Mouse (Mus musculus) MEL (cell line): ENCODE results near the gene Sox6. TPM values are rescaled to one million over a fixed set of nuclear protein-coding genes. Genes with fewer than 3 reads are reported as not detected.

Experiments
- DNase-seq: peaks from one replicate; pipeline ENCODE4 v3.0.0; 2011; ENCODE audit warnings: low read depth, low spot score
- H3K27ac ChIP-seq: 2 replicates; pipeline ENCODE4 v1.5.1; 2012; ENCODE audit warnings: low read depth, mild to moderate bottlenecking, control low read depth, low read length, moderate library complexity; ENCODE audit not compliant: control insufficient read depth
- H3K27me3 ChIP-seq, 2 experiments: fragments of 150-350 bp in 1 of 2; sonication (generic) in 1 of 2; 2 replicates each; pipeline ENCODE4 v1.6.1; 2012; ENCODE audit warnings: low read length in 2 of 2, mild to moderate bottlenecking in 2 of 2, improper control_type of control experiment in 1 of 2, moderate library complexity in 1 of 2; ENCODE audit not compliant: insufficient read depth in 2 of 2, control insufficient read depth in 1 of 2
- H3K36me3 ChIP-seq, 2 experiments: 2 replicates each; pipeline ENCODE4 v1.6.1; 2012 to 2014; ENCODE audit warnings: low read length in 2 of 2, improper control_type of control experiment in 1 of 2, inconsistent platforms in 1 of 2, mild to moderate bottlenecking in 1 of 2; ENCODE audit not compliant: insufficient read depth in 2 of 2, control insufficient read depth in 1 of 2
- H3K4me1 ChIP-seq, 2 experiments: fragments of 150-350 bp in 1 of 2; sonication (generic) in 1 of 2; 2 replicates each; pipeline ENCODE4 v1.6.1; 2012; ENCODE audit warnings: low read length in 2 of 2, improper control_type of control experiment in 1 of 2, mild to moderate bottlenecking in 1 of 2; ENCODE audit not compliant: insufficient read depth in 2 of 2, control insufficient read depth in 1 of 2
- H3K4me3 ChIP-seq, 2 experiments: fragments of 150-350 bp in 1 of 2; sonication (generic) in 1 of 2; 2 replicates each; pipeline ENCODE4 v1.5.1; 2012; ENCODE audit warnings: low read depth in 2 of 2, low read length in 2 of 2, mild to moderate bottlenecking in 2 of 2, moderate library complexity in 2 of 2, control low read depth in 1 of 2, improper control_type of control experiment in 1 of 2; ENCODE audit not compliant: control insufficient read depth in 1 of 2, insufficient read depth in 1 of 2
- H3K79me2 ChIP-seq: 2 replicates; pipeline ENCODE4 v1.6.1; 2012; ENCODE audit warnings: mild to moderate bottlenecking, low read length, moderate library complexity; ENCODE audit not compliant: control insufficient read depth, poor library complexity, insufficient read depth
- H3K9ac ChIP-seq: 2 replicates; pipeline ENCODE4 v1.6.1; 2012; ENCODE audit warnings: low read depth, mild to moderate bottlenecking, control low read depth, low read length, moderate library complexity; ENCODE audit not compliant: control insufficient read depth, poor library complexity, severe bottlenecking
- H3K9me3 ChIP-seq: fragments of 150-350 bp; sonication (generic); replicated peaks from 2 replicates; pipeline ENCODE4 v1.6.1; 2012; ENCODE audit warnings: mild to moderate bottlenecking, low read length, improper control_type of control experiment, moderate library complexity; ENCODE audit not compliant: insufficient read depth
- BHLHE40 ChIP-seq: IDR thresholded peaks from 2 replicates; pipeline ENCODE4 v1.6.1; 2012; ENCODE audit warnings: low read depth, mild to moderate bottlenecking, inconsistent platforms, low read length, improper control_type of control experiment, borderline replicate concordance
- CHD2 ChIP-seq: IDR thresholded peaks from 2 replicates; pipeline ENCODE4 v1.6.1; 2011; ENCODE audit warnings: low read length, improper control_type of control experiment
- E2F4 ChIP-seq: IDR thresholded peaks from 2 replicates; pipeline ENCODE4 v1.6.1; 2011; ENCODE audit warnings: low read depth, low read length, improper control_type of control experiment, borderline replicate concordance
- ELF1 ChIP-seq: IDR thresholded peaks from 2 replicates; pipeline ENCODE4 v1.6.1; 2014; ENCODE audit warnings: low read depth, mild to moderate bottlenecking, inconsistent platforms, low read length, improper control_type of control experiment, moderate library complexity
- ETS1 ChIP-seq: IDR thresholded peaks from 2 replicates; pipeline ENCODE4 v1.6.1; 2012; ENCODE audit warnings: low read depth, mild to moderate bottlenecking, inconsistent platforms, low read length, improper control_type of control experiment, moderate library complexity
- GABPA ChIP-seq: IDR thresholded peaks from 2 replicates; pipeline ENCODE4 v1.6.1; 2012; ENCODE audit warnings: low read depth, mild to moderate bottlenecking, inconsistent platforms, low read length, improper control_type of control experiment, moderate library complexity
- GATA1 ChIP-seq: IDR thresholded peaks from 2 replicates; pipeline ENCODE4 v1.6.1; 2011; ENCODE audit warnings: low read depth, low read length, improper control_type of control experiment
- KAT2A ChIP-seq: conservative IDR thresholded peaks from 2 replicates; pipeline ENCODE4 v1.6.1; 2012; ENCODE audit warnings: low read depth, low read length, improper control_type of control experiment, inconsistent platforms
- MAZ ChIP-seq: IDR thresholded peaks from 2 replicates; pipeline ENCODE4 v1.6.1; 2012; ENCODE audit warnings: low read depth, mild to moderate bottlenecking, inconsistent platforms, low read length, improper control_type of control experiment
- MEF2A ChIP-seq: IDR thresholded peaks from 2 replicates; pipeline ENCODE4 v1.6.1; 2014; ENCODE audit warnings: low read depth, mild to moderate bottlenecking, inconsistent platforms, low read length, improper control_type of control experiment; ENCODE audit not compliant: poor library complexity, insufficient replicate concordance, severe bottlenecking; ENCODE audit errors: extremely low read depth
- NELFE ChIP-seq: IDR thresholded peaks from 2 replicates; pipeline ENCODE4 v1.6.1; 2011; ENCODE audit warnings: low read depth, low read length, improper control_type of control experiment
- NRF1 ChIP-seq: IDR thresholded peaks from 2 replicates; pipeline ENCODE4 v1.6.1; 2014; ENCODE audit warnings: low read depth, mild to moderate bottlenecking, inconsistent platforms, low read length, improper control_type of control experiment, moderate library complexity; ENCODE audit not compliant: poor library complexity, insufficient read depth, severe bottlenecking
- POLR2A ChIP-seq, 2 experiments: IDR thresholded peaks; 2 replicates each; pipeline ENCODE4 v1.6.1; 2011 to 2012; ENCODE audit warnings: low read length in 2 of 2, mild to moderate bottlenecking in 2 of 2, control low read depth in 1 of 2, improper control_type of control experiment in 1 of 2, low read depth in 1 of 2, moderate library complexity in 1 of 2; ENCODE audit not compliant: control insufficient read depth in 1 of 2, insufficient read depth in 1 of 2, poor library complexity in 1 of 2
- POLR2AphosphoS2 ChIP-seq: IDR thresholded peaks from 2 replicates; pipeline ENCODE4 v1.6.1; 2011; ENCODE audit warnings: low read length, improper control_type of control experiment
- POLR2AphosphoS5 ChIP-seq: IDR thresholded peaks from 2 replicates; pipeline ENCODE4 v1.6.1; 2012; ENCODE audit warnings: low read depth, borderline replicate concordance, mild to moderate bottlenecking, inconsistent platforms, low read length, moderate library complexity, mixed read lengths
- SIN3A ChIP-seq: IDR thresholded peaks from 2 replicates; pipeline ENCODE4 v1.6.1; 2012; ENCODE audit warnings: low read length, improper control_type of control experiment, inconsistent platforms
- SMC3 ChIP-seq: IDR thresholded peaks from 2 replicates; pipeline ENCODE4 v1.6.1; 2011; ENCODE audit warnings: low read depth, low read length, improper control_type of control experiment
- TCF12 ChIP-seq: IDR thresholded peaks from 2 replicates; pipeline ENCODE4 v1.6.1; 2014; ENCODE audit warnings: low read depth, mild to moderate bottlenecking, inconsistent platforms, low read length, improper control_type of control experiment, moderate library complexity
- USF2 ChIP-seq, 2 experiments: IDR thresholded peaks; 2 replicates each; pipeline ENCODE4 v1.6.1; 2011 to 2012; ENCODE audit warnings: improper control_type of control experiment in 2 of 2, low read length in 2 of 2, borderline replicate concordance in 1 of 2, inconsistent platforms in 1 of 2, low read depth in 1 of 2, mild to moderate bottlenecking in 1 of 2; ENCODE audit not compliant: insufficient read depth in 1 of 2
- ZMIZ1 ChIP-seq: IDR thresholded peaks from 2 replicates; pipeline ENCODE4 v1.6.1; 2012; ENCODE audit warnings: low read depth, mild to moderate bottlenecking, inconsistent platforms, low read length, improper control_type of control experiment, moderate library complexity
- polyA plus RNA-seq, 2 experiments: library from polyadenylated mRNA; stranded (reverse) in 1 of 2; unstranded in 1 of 2; fragments of >175 nt in 1 of 2; fragments of >200 nt in 1 of 2; gene quantifications; 2 replicates each; pipeline versions ENCODE4 v1.2.1 to v1.2.4; 2012; ENCODE audit warnings: low replicate concordance in 2 of 2, low read depth in 1 of 2; ENCODE audit not compliant: insufficient read length in 2 of 2, insufficient read depth in 1 of 2, missing spikeins in 1 of 2
- total RNA-seq: library from RNA; depleted of rRNA; stranded (reverse); fragments of 300-350 nt; gene quantifications from 2 replicates; pipeline ENCODE4 v1.2.3, GENCODE M21; 2012

Sox6 gene
- total and polyA plus RNA-seq, 3 experiments = 2.6 to 4.6 TPM; not detected in 1

DNA sequence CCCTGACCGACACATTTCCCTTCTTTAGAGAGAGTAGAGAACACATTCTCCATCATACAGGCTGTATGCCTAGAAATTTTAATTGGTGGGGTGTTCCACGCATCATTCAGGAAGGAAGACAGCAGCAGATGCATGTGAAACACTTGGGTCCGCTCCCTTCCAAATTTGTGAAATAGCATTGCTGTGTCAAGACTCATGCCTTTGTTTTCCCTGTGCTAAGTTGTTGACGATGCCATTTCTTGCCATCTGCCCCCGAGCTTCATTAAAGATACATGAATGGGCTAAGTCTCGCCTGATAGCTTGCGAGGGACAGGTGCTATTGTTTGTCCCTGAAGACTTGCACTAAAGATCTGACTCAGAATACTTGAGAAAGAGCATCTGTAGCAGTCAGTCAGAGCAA is 433.7 kb downstream of the Sox6 start:
- TF ChIP-seq ZMIZ1 (no peak), GABPA (no peak), NELFE (no peak), POLR2A (IDR thresholded peaks at IDR 0.05; ENCODE audit: control insufficient read depth in 1 of 2, insufficient read depth in 1 of 2, low read depth in 1 of 2, low read length in 2 of 2, poor library complexity in 1 of 2) (no peak), SIN3A (no peak), POLR2AphosphoS5 (no peak), SMC3 (no peak), TCF12 (no peak), NRF1 (no peak)
- Histone ChIP-seq H3K9ac (no peak overlapping the region), H3K4me3 (no peak overlapping the region)

DNA sequence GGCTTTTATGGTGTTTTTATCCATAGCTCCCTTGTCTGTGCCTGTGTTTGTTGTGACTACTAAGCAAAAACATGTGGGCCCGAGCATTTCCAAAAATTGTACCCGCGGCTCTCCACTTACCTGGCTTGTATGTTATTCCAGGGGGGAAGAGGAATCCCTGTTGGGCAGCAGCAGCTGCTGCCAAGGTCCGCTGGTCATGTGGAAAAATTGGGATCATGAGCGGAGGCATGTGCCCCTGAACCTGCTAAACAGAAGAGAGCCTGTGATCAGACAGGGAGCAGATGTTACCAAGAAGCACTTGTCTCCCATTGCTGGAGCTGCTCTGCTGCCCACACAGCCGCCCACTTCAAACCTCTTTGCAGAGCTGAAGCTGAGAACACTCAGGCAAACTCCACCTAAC is 441.2 kb downstream of the Sox6 start:
- no peak for DNase-seq
- no peak overlapping the region for H3K27ac ChIP-seq
- no peaks in the 10 kb centered on the region for H3K4me1 ChIP-seq
- TF ChIP-seq GATA1 = no peak
- TF ChIP-seq ETS1 = no peak
- no peak for TF ChIP-seq POLR2AphosphoS2
- no peak for TF ChIP-seq TCF12
- no peak for TF ChIP-seq CHD2
- TF ChIP-seq USF2 (IDR thresholded peaks at IDR 0.05; ENCODE audit: borderline replicate concordance in 1 of 2, insufficient read depth in 1 of 2, low read depth in 1 of 2, low read length in 2 of 2) = no peak
- no peak for TF ChIP-seq E2F4
- no peak for TF ChIP-seq KAT2A
- no peak for TF ChIP-seq POLR2A (IDR thresholded peaks at IDR 0.05; ENCODE audit: control insufficient read depth in 1 of 2, insufficient read depth in 1 of 2, low read depth in 1 of 2, low read length in 2 of 2, poor library complexity in 1 of 2)
- TF ChIP-seq MEF2A = no peak
- TF ChIP-seq BHLHE40 = no peak
- no peak for TF ChIP-seq NELFE
- no peak for TF ChIP-seq MAZ
- TF ChIP-seq ELF1 = no peak
- H3K36me3 ChIP-seq = no peaks in the 10 kb centered on the region
- H3K79me2 ChIP-seq = no peaks in the 10 kb centered on the region
- H3K9ac ChIP-seq = no peak overlapping the region
- no peaks in the 10 kb centered on the region for H3K9me3 ChIP-seq
- no peak overlapping the region for H3K4me3 ChIP-seq
- H3K27me3 ChIP-seq = peaks cover 0 to 2% of the 10 kb centered on the region in 2 experiments; a peak in 1 of 4 replicates

More for the DNA sequence above, 433.7 kb downstream of the Sox6 start:
- no peak overlapping the region for H3K27ac ChIP-seq
- DNase-seq = no peak
- H3K9me3 ChIP-seq = no peaks in the 10 kb centered on the region
- H3K79me2 ChIP-seq = no peaks in the 10 kb centered on the region
- peaks cover 0 to 1% of the 10 kb centered on the region in 2 experiments; a peak in 3 of 4 replicates for H3K27me3 ChIP-seq
- H3K4me1 ChIP-seq = no peaks in the 10 kb centered on the region
- no peaks in the 10 kb centered on the region for H3K36me3 ChIP-seq
